Mouse (Mus musculus) gastrocnemius, postnatal 14 days (tissue): ENCODE data around the gene Psmb7. TPM values are rescaled to one million over a fixed set of nuclear protein-coding genes. Genes with fewer than 3 reads are reported as not detected.

Experiments
- DNase-seq: peaks from one replicate; pipeline ENCODE4 v3.0.0; 2021; ENCODE audit warnings: mixed read lengths
- intact Hi-C: fragments of 180-260 bp; cut with DNase I; formaldehyde crosslinking; loops from one replicate; pipeline ENCODE4 v1.15.1; 2025; ENCODE audit warnings: low total_unique reads
- total RNA-seq, 2 experiments: library from RNA; stranded (reverse); gene quantifications; 2 replicates each; pipeline ENCODE4 v1.2.3; 2021

The Psmb7 gene
- total RNA-seq, 2 experiments from 2014 or later: 280 to 288 TPM

DNA sequence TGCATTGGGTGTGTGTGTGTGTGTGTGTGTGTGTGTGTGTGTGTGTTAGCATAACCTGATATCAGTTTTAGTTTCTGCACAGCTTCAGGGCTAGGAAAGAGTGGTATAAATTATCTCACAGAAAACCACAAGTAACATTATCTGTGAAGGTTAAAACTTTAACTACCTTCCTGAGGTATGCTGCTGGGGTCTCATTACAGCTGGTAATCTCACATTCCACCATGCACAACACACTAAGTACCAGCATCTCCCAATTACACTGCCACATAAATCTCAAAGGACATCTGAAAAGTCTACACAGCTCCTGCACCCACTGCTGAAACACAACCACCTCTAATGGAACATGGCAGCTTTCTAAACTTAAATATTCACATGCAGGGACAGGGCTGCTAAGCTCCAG lies 43.0 kb downstream of the Psmb7 start:
- no peak for DNase-seq
- intact Hi-C loops: no loop called here

DNA sequence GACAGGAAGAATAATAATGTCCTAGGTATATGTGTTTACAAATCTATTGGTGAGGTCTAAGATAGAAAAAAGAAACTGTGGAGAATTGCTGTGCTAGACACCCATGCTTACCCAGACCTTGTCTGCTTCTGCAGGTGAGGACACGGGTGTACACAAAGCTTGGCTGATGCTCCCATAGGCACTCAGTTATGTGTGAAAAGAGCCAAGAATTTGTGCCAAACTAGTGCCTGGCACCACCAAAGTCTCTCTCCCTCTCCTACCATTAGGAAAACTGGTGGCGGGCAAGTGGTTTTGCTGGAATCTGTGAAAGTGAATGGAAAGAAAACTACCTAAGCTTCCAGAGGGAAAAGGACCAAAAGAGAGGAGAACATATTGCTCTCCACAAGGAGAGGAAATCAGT lies 45.5 kb downstream of the Psmb7 start:
- DNase-seq: no peak
- intact Hi-C loops: no loop called here

- intact Hi-C loops: no loop called here
Observed at GRCm38 (mm10) chr2:38597896-38598295, 46.0 kb downstream of the Psmb7 start.

GRCm38 (mm10) chr2:38594874-38595273 lies 49.0 kb downstream of the Psmb7 start:
- no peak for DNase-seq
- intact Hi-C loops: loop anchor here (5.0 kb wide), 1 partner anchor 163 kb away; no protein-coding TSS in a partner anchor

More at GRCm38 (mm10) chr2:38597896-38598295, 46.0 kb downstream of the Psmb7 start:
- no peak for DNase-seq

DNA sequence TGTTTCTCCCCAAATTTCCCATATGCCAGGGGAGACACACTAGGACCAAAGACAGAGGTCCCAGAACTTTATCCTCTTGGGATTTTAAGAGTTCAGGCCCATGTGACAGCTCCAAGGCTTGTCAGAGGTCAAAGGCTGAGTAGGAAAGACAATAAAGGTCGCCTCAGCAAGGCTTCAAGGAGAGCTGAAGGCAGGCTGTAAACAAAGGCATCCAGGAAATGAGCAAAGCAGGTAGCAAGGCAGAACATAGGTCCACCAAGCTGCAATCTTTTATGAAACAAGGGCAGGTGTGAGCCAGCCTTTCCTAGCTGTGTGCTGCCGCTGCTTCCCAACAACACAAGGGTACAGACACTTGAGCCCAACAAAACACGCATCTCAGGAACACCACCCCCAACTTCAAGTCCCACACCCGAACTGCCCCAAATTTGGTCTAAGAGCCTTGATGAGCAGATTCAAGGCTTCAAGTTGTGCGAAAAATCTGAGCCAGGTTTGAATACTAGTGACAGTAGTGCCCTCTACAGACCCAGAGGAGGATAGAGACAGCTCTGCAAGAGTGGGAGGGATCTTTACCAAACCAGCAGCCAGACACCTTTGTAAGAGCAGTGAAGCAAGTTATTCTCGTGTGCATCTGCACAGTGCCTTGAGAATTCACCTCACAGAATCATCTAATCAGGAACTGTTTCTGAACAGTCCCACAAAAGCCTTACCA lies 52.0 kb downstream of the Psmb7 start:
- intact Hi-C loops: loop anchor here (5.0 kb wide), 1 partner anchor 160 kb away; no protein-coding TSS in a partner anchor
- DNase-seq: no peak

DNA sequence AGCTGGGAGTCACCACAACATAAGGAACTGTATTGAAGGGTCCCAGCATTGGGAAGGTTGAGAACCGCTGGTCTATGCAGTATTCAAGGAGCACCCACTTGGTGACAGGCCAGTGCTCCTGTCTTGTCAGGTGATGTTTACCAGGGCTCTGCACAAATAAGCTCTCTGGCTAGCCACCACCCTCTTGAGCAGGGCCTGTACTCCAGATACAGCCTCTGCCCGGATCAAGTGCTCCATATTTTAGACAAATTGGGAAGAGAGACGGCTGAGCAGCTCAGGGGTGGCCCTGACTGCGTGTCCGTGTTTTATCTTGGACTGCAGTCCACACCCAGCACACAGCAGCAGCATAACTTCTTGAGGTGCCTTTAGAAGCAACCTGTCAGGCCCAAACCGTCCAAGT lies 57.2 kb downstream of the Psmb7 start:
- no peak for DNase-seq
- intact Hi-C loops: no loop called here

- intact Hi-C loops: no loop called here
- no peak for DNase-seq
Observed at GRCm38 (mm10) chr2:38585379-38585736, 58.5 kb downstream of the Psmb7 start.

DNA sequence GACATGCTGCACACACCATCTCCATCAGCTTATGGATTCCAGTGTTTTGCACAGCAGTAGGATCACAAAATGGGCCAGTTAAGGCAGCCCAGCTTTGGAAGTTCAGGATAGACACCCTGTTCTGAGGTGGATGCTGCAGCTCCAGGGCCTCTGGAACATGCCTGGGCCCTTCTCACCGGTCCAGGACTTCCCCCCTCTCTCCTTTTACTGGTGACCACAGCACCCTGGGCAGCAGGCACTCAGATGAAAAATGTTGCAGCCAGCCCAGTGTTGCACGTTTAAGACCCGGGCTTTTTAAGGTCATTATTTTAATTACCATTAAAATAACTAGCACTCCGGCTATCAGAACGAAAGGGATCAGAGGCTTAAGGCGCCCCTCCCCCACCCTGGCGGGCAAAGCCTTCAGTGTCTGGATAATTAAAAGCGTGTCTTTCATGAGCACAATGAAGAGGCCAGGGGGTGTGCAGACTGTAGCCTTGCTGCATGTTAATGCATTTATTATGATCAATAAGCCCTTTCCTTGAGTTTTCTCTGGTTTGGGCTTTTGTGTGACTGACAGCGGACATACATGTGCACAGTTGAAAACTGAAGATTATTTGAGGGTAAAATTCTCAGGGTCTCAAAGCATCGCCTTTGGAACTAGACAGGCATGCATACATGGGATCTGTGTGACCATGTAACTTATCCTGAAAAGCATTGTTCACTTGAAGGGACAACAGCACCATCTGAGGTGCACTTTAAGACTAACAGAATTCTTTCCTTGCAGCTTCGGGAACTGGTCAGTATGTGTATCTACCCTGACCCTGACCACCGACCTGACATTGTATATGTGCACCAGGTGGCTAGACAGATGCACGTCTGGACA lies 59.1 kb downstream of the Psmb7 start:
- intact Hi-C loops: no loop called here
- DNase-seq: no peak

DNA sequence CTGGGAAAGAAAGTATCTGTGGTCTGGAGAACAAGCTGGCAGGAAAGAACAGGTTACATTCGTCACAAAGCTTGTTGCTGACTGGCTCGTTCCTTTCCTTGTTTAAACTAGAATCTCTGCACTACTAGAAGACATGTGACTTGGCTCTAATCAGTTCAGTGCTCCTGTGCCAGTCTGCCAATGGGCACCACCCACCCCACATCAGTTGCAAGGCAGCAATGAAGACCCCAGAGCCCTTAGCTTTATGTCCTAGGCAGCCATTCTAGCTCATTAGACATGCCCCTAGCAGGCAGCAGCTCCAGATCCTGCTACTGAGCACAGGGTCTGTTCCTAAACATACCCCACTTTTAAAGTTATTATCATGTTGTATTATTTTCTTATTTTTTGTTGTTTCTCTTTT lies 59.9 kb downstream of the Psmb7 start:
- intact Hi-C loops: no loop called here
- DNase-seq: no peak

DNA sequence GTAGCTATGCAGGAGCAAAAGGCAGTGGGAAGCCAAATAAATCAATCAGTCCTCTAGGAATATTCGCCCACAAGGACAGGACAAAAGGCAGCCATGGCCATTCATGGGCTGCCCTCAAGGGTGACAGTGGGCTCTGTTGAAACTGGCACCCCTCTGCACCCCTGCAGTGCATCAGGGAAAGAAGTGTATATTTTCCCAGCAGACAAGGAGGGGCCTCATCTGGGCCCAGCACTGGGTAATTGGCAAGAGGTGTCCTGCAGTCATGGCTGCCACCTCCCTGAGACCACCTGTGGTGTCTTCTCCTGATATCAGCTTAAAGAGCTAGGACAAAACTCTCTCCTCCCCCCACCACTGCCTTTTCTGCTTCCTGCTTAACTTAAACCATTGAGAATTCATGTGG lies 64.4 kb downstream of the Psmb7 start:
- intact Hi-C loops: no loop called here

GRCm38 (mm10) chr2:38578602-38579521 lies 65.0 kb downstream of the Psmb7 start:
- intact Hi-C loops: no loop called here
- DNase-seq: peak; percentile 29

More for the DNA sequence above, 64.4 kb downstream of the Psmb7 start:
- no peak for DNase-seq

DNA sequence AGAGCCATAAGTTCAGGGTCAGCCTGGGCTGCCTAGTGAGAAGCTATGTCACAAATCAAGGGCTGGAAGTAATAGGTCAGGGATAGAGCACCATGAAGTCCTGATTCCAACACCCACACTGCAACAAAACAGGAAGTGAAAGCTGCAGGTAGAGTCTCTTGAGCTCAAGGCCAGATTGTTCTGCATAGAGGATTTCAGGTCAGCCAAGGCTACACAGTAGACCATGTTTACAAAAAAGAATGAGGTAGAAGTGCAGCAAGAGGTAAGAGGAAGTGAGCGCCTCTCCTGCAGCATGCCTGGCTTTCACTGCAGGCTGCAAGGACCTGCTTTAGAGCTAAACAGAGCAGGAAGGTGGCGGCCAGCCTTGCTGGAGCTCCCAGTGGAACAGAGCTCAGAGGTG lies 69.2 kb downstream of the Psmb7 start:
- DNase-seq: no peak
- intact Hi-C loops: no loop called here

DNA sequence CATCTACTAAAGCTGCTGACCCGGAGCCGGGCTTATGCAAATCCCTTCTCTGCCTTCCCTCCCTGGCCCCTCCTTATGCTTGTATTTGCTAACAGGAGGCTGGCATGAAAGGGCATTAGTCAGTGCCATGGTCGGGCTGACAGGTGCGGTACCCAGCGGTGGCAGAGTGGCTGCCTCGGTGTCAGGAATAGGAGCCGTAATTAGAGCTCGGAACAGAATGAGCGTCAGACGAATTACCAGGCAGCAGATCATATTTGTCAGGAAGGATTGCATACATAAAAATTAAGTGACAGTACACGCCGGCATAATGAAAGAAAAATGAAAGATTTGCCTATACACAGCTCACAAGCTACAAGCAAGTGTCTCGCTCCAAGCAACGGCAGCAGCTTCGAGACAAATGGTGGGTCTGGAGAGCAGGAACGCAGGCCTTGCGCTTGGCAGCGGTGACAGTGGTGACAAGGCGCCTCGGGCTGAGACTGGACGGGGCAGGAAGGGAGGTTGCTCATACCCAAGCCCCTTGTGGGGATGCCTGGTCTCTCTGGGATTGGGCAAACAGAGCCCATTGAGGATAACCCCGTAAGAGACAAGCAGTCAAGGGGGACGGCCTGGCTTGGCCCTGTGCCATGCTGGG lies 71.8 kb downstream of the Psmb7 start:
- DNase-seq: peak; percentile 55
- intact Hi-C loops: no loop called here

GRCm38 (mm10) chr2:38562596-38562995 lies 81.3 kb downstream of the Psmb7 start:
- intact Hi-C loops: no loop called here

DNA sequence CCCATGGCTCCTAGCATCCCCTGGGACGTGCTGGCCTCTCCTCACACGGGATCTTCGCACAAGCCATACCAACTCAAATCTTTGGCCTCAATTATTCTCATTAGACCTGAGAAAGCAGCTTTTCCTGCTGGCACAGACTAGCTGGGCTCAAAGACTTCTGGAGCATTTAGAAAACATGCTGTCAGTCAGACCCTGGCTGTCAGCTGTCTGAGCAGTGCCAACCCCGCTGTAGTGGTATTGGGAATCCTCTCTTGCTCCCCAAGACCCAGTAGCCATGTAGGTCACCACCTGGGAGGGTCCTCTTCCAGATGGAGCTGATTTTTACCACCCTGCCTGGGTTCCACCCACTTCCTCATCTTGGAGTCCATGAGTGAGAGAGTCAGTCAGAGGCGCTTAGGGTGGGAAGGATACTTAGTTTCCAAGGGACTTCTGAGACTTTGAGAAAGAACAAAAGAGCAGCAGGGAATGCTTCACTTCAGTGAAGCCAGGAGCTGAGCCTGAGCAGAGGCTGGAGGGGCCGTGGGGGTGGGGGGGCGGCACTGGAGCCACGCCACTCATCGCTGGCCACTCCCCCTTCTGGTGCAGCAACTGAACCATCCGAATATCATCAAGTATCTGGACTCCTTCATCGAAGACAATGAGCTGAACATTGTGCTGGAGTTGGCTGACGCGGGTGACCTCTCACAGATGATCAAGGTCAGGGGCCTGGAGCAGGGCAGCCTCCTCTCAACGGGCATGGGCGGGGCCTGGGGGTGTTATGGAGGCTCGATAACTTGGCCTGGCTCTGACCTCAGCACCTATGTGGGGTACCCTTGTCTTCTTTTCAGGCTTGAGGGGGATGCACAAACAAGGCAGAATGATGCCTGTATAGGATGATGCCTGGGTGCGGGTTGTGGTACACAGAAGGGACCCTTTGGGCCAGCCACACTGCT lies 83.3 kb downstream of the Psmb7 start:
- intact Hi-C loops: no loop called here
- no peak for DNase-seq

More at GRCm38 (mm10) chr2:38562596-38562995, 81.3 kb downstream of the Psmb7 start:
- no peak for DNase-seq

- intact Hi-C loops: no loop called here
- no peak for DNase-seq
Observed at GRCm38 (mm10) chr2:38556721-38557120, 87.2 kb downstream of the Psmb7 start.

GRCm38 (mm10) chr2:38555659-38556058 lies 88.2 kb downstream of the Psmb7 start:
- no peak for DNase-seq
- intact Hi-C loops: no loop called here
